ENCODE assay signal across 13 mouse cellular contexts in the genomic region with DNA sequence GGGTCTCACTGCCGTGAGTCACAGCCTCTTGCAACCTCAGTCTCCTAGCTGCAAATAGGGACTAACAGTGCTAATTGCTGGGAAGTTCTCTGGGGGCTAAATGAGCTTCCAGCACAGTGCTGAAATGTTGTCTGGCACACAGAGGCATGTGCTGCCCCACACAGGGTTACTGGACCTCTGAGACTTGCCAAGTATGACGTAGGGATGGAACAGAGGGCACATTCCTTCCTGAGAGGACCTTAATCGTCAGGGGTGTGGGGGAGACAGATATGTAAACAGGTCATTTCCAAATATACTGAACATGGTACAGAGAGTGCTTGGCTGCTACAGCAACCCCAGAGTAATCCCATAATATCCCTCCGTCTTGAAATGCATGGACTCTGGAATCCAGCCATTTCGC. TPM values are rescaled to one million over a fixed set of nuclear protein-coding genes. Genes with fewer than 3 reads are reported as not detected.
DNase-seq lines count a peak whose midpoint lies in the region; ATAC-seq and TF ChIP-seq lines count a peak whose summit lies in the region.
"Had no signal": no experiment of that assay in that cellular context is flagged by ENCODE, and none has a peak within 500 bp of the region (broad histone marks: within the 10 kb centered on the region; RNA-seq: fewer than 3 reads in every experiment).

No protein-coding gene starts in this region.

- peaks cover 6% of the 10 kb centered on the region for H3K4me1 ChIP-seq in liver, adult 2 months (ENCODE audit: control insufficient read depth, insufficient read depth, low read length)
- peaks cover 9% of the 10 kb centered on the region for H3K4me1 ChIP-seq in liver, embryonic 11.5 days (replicated peaks; ENCODE audit: control insufficient read depth, insufficient read depth, low read length)
- H3K4me1 ChIP-seq in heart, embryonic 10.5 days = peaks cover 43% of the 10 kb centered on the region
- H3K4me1 ChIP-seq in stomach, embryonic 14.5 days (ENCODE audit: control insufficient read depth, insufficient read depth, low read length) = peaks cover 2% of the 10 kb centered on the region; the same call in 1 of the 2 replicates
- H3K4me1 ChIP-seq in forebrain, embryonic 13.5 days = peaks cover 2% of the 10 kb centered on the region

- no peaks in the 10 kb centered on the region for H3K27me3 ChIP-seq in liver, adult 2 months (ENCODE audit: control insufficient read depth, insufficient read depth, low read length)
- no peaks in the 10 kb centered on the region for H3K27me3 ChIP-seq in liver, embryonic 11.5 days (replicated peaks; ENCODE audit: control insufficient read depth, insufficient read depth, low read length)
- H3K27me3 ChIP-seq in heart, embryonic 10.5 days (ENCODE audit: insufficient read depth, poor library complexity, severe bottlenecking) = no peaks in the 10 kb centered on the region
- no peaks in the 10 kb centered on the region for H3K27me3 ChIP-seq in stomach, embryonic 14.5 days (ENCODE audit: control insufficient read depth, insufficient read depth, low read length)
- H3K27me3 ChIP-seq in forebrain, embryonic 13.5 days = no peaks in the 10 kb centered on the region
- H3K27me3 ChIP-seq: midbrain, embryonic 12.5 days; neural tube, embryonic 15.5 days had no signal

- no peaks in the 10 kb centered on the region for H3K36me3 ChIP-seq in liver, adult 2 months (ENCODE audit: control insufficient read depth, insufficient read depth, low read length)
- no peaks in the 10 kb centered on the region for H3K36me3 ChIP-seq in liver, embryonic 11.5 days (ENCODE audit: control insufficient read depth, insufficient read depth, low read length)
- H3K36me3 ChIP-seq in heart, embryonic 10.5 days = no peaks in the 10 kb centered on the region
- no peaks in the 10 kb centered on the region for H3K36me3 ChIP-seq in stomach, embryonic 14.5 days (ENCODE audit: control insufficient read depth, insufficient read depth, low read length)
- no peaks in the 10 kb centered on the region for H3K36me3 ChIP-seq in forebrain, embryonic 13.5 days (ENCODE audit: poor library complexity, severe bottlenecking)
- H3K36me3 ChIP-seq: midbrain, embryonic 12.5 days; neural tube, embryonic 15.5 days had no signal

- no peak overlapping the region for H3K4me2 ChIP-seq in liver, embryonic 11.5 days
- no peak overlapping the region for H3K4me2 ChIP-seq in stomach, embryonic 14.5 days (replicated peaks; ENCODE audit: low read depth, low read length)
- H3K4me2 ChIP-seq in forebrain, embryonic 13.5 days = no peak overlapping the region
- H3K4me2 ChIP-seq: midbrain, embryonic 12.5 days; neural tube, embryonic 15.5 days had no signal

- TF ChIP-seq CTCF in liver, adult 2 months (IDR thresholded peaks at IDR 0.05; ENCODE audit: low read depth, low read length) = no peak

- H3K9me3 ChIP-seq in liver, embryonic 11.5 days (ENCODE audit: control insufficient read depth, low read length) = no peaks in the 10 kb centered on the region
- H3K9me3 ChIP-seq in heart, embryonic 10.5 days = no peaks in the 10 kb centered on the region
- H3K9me3 ChIP-seq in stomach, embryonic 14.5 days (ENCODE audit: control insufficient read depth, low read depth, low read length) = no peaks in the 10 kb centered on the region
- H3K9me3 ChIP-seq in forebrain, embryonic 13.5 days (replicated peaks) = no peaks in the 10 kb centered on the region
- H3K9me3 ChIP-seq: midbrain, embryonic 12.5 days; neural tube, embryonic 15.5 days had no signal

- H3K9ac ChIP-seq in liver, adult 2 months (ENCODE audit: low read depth, low read length) = no peak overlapping the region
- no peak overlapping the region for H3K9ac ChIP-seq in liver, embryonic 11.5 days (ENCODE audit: low read depth, low read length)
- no peak overlapping the region for H3K9ac ChIP-seq in stomach, embryonic 14.5 days (replicated peaks; ENCODE audit: low read depth, low read length)
- no peak overlapping the region for H3K9ac ChIP-seq in forebrain, embryonic 13.5 days
- H3K9ac ChIP-seq: midbrain, embryonic 12.5 days; neural tube, embryonic 15.5 days had no signal

- no peak overlapping the region for H3K4me3 ChIP-seq in liver, adult 2 months (ENCODE audit: insufficient read depth, low read depth, low read length)
- H3K4me3 ChIP-seq in liver, embryonic 11.5 days (ENCODE audit: low read depth, low read length) = no peak overlapping the region
- H3K4me3 ChIP-seq in heart, embryonic 10.5 days = no peak overlapping the region
- H3K4me3 ChIP-seq in stomach, embryonic 14.5 days (ENCODE audit: low read depth, low read length) = no peak overlapping the region
- no peak overlapping the region for H3K4me3 ChIP-seq in forebrain, embryonic 13.5 days
- H3K4me3 ChIP-seq: left cerebral cortex, adult 2 months; midbrain, embryonic 12.5 days; neural tube, embryonic 15.5 days had no signal

- 29% methylated on average over 5 of the region's 5 CpGs for WGBS in liver, adult 2 months
- WGBS in liver, embryonic 11.5 days = 70% methylated on average over 5 of the region's 5 CpGs
- 58% methylated on average over 5 of the region's 5 CpGs for WGBS in heart, embryonic 10.5 days
- 49% methylated on average over 5 of the region's 5 CpGs for WGBS in stomach, embryonic 14.5 days
- 79% methylated on average over 5 of the region's 5 CpGs for WGBS in forebrain, embryonic 13.5 days

- ATAC-seq in liver, embryonic 11.5 days (replicated peaks; ENCODE audit: low FRiP score) = no peak
- ATAC-seq in stomach, embryonic 14.5 days (ENCODE audit: insufficient number of reproducible peaks, insufficient read depth, low FRiP score, low read depth) = peak; percentile 38; the same call in 1 of the 2 replicates
- ATAC-seq in forebrain, embryonic 13.5 days = no peak

- no peaks in the 10 kb centered on the region for H3K79me2 ChIP-seq in liver, adult 2 months (ENCODE audit: control insufficient read depth, insufficient read depth, low read length)

- DNase-seq in liver, adult 2 months (ENCODE audit: extremely low read depth, low read depth, low spot score) = peak; percentile 94
- DNase-seq in liver, embryonic 11.5 days (ENCODE audit: low spot score) = no peak
- no peak for DNase-seq in heart, embryonic 10.5 days (ENCODE audit: low spot score)
- peak; percentile 76 for DNase-seq in kidney, postnatal 14 days
- DNase-seq in thymus, postnatal 25 days = no peak
- no peak for DNase-seq in testis, postnatal 10 days (ENCODE audit: low spot score)
- DNase-seq: adrenal gland, adult 8-10 months; cerebellum, postnatal 14 days had no signal

- TF ChIP-seq POLR2A in liver, adult 2 months (IDR thresholded peaks at IDR 0.05; ENCODE audit: extremely low read depth, insufficient read depth, low read length) = no peak

- H3K27ac ChIP-seq in liver, adult 2 months (replicated peaks; ENCODE audit: insufficient read depth, low read depth, low read length) = no peak overlapping the region
- H3K27ac ChIP-seq in liver, embryonic 11.5 days (ENCODE audit: low read depth, low read length) = no peak overlapping the region
- H3K27ac ChIP-seq in heart, embryonic 10.5 days = peak overlapping the region; percentile 87; the same call in 1 of the 2 replicates
- H3K27ac ChIP-seq in stomach, embryonic 14.5 days (ENCODE audit: low read length) = 0 out of 2 replicates have a peak overlapping the region, but pooled peaks have one; percentile 44
- no peak overlapping the region for H3K27ac ChIP-seq in forebrain, embryonic 13.5 days
- H3K27ac ChIP-seq: left cerebral cortex, adult 2 months; midbrain, embryonic 12.5 days; neural tube, embryonic 15.5 days had no signal

RNA-seq across cellular contexts. Expression of a gene that starts 5.9 kb away (rescaled TPM):
- total RNA-seq in liver, adult 2 months (2014; rRNA removed) = 177 and 195 TPM in 2 replicates
- polyA plus RNA-seq in liver, adult 2 months (2012; rRNA removed) = 163 and 164 TPM in 2 replicates
- polyA plus RNA-seq in liver, embryonic 11.5 days (2014; fragmentation: Nextera tagmentation; extraction: Ambion mirVana) = 259 and 268 TPM in 2 replicates
- 830 and 1,266 TPM in 2 replicates for polyA plus RNA-seq in heart, embryonic 10.5 days (2016; fragmentation: Nextera tagmentation; extraction: Ambion mirVana)
- 613 and 615 TPM in 2 replicates for polyA plus RNA-seq in stomach, embryonic 14.5 days (2014; fragmentation: Nextera tagmentation; extraction: Ambion mirVana)
- 351 and 386 TPM in 2 replicates for polyA plus RNA-seq in forebrain, embryonic 13.5 days (2015; fragmentation: Nextera tagmentation; extraction: Ambion mirVana)

Comparison
In these comparisons a context has a peak if more than half of its experiments do, and no peak if none do; other contexts are left out.
1. DNase-seq: peak in liver, adult 2 months (single experiment) and kidney, postnatal 14 days (single experiment); none in liver, embryonic 11.5 days (single experiment), heart, embryonic 10.5 days (single experiment), thymus, postnatal 25 days (single experiment) and testis, postnatal 10 days (single experiment).
2. H3K27ac ChIP-seq: peak in heart, embryonic 10.5 days (single experiment) and stomach, embryonic 14.5 days (single experiment); none in liver, adult 2 months (single experiment), liver, embryonic 11.5 days (single experiment) and forebrain, embryonic 13.5 days (single experiment).